Mouse (Mus musculus) adrenal gland, postnatal 4 days (tissue): Measurements from ENCODE around the gene Ccar1. TPM values are rescaled to one million over a fixed set of nuclear protein-coding genes. Genes with fewer than 3 reads are reported as not detected.
"Not testable (repeated sequence)": the region's sequence is repeated elsewhere in the genome, so short reads cannot be mapped to it uniquely, and the experiment has no call there.

Experiments used
- DNase-seq, 2 experiments: peaks; one replicate each; pipeline ENCODE4 v3.0.0; 2021 to 2022; ENCODE audit warnings: low spot score in 2 of 2, mixed read lengths in 2 of 2
- total RNA-seq, 2 experiments: library from RNA; stranded (reverse); gene quantifications; 2 replicates each; pipeline ENCODE4 v1.2.3; 2021

Ccar1 gene
- total RNA-seq, 2 experiments from 2014 or later = 89.8 to 93.2 TPM

DNA sequence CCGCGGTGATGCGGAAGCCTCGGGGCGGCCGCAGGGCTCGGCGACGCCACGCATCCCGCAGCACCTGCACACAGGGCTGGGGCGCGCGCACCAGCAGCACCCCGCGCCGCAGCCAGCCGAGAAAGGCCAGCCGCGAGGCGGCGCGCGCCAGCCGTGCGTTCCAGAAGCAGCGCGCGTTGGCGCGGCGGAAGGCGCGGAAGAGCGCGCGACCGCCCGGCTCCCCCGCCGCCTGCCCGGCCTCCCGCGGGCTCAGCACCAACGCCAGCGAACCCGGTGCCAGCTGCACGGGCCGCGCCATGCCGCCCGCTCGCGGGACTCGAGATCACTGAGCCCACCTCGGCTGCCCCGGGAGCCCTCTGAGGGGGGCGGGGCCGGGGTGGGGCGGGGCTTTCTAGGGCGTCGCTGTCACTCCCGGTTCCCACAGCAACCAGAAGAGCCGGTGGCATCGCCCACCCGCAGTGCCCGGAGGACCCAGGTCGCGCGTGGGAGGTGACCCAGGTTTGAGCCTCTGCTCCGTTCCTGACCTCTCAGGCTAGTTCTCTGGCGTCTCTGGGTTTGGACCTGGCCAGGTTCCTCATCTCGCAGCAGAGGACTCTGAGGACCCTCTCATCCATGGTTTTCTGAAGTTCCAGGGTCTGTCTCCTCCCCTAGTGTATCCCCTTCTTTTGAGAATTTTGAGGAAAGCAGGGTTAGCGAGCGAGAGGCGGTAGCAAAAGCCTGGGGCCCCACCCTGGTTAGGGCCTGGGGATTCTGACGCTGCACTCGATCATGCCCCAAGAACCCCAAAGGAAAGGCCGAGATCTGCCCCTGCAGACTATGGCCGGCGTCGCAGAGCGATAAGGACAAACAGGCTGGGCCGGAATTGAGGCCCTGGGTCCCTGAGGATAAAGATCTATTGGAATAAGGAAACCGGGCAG, 66.1 kb downstream of the Ccar1 start, which contains the start of gene Stox1:
Stox1 (minus strand) TSS at position 358 of the 917 bp plus-strand sequence.
- peak; percentile 11 to 30 for DNase-seq

DNA sequence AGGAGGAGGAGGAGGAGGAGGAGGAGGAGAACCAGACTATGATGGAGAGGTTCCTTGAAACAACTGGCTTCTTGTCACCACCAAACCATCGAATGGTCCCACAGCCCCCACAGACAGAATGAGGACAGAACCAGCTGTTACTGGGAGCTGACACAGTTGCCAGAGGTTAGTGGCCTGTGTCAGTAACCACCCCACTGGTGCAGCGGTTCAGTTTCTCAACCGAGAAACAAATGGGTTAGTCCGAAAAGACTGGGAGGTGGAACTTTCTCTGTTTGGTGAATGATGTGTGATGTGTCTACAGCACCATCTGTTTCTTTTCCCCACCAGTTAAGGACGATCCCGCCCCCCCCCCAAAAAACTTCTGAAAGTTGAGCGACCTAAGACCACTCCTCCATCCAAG, 67.2 kb downstream of the Ccar1 start:
- DNase-seq = no peak

DNA sequence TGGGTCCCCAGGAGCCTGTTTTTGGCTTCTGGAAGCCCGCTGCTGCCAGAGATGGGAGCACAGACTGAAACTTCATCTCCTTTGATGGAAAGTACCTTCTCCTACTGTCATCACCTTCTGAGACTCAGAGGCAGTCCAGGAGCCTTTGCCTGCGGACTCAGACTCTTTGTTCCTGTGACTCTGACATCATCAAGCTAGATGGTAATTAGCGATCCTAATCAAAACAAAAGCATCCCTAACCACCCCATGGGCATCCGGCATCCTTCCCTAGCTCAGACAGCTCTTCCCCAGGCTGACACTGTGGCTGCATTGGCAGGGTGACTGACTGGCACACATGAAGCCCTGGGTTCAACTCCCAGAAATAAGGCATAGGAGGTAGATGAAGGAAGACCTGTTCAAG, 69.4 kb downstream of the Ccar1 start:
- no peak for DNase-seq

DNA sequence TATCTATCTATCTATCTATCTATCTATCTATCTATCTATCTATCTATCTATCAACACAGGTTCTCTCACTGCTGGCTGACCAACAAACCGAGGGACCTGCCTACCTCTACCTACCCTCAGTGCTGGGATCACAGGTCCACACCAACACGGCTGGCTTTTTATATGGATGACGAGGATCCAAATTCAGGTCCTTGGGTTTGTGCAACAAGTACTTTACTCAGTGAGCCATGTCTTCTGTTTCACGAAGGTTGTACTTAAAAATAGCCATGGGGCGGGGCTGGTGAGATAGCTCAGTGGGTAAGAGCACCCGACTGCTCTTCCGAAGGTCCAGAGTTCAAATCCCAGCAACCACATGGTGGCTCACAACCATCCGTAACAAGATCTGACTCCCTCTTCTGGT, 71.5 kb downstream of the Ccar1 start:
- DNase-seq = not testable (repeated sequence)

DNA sequence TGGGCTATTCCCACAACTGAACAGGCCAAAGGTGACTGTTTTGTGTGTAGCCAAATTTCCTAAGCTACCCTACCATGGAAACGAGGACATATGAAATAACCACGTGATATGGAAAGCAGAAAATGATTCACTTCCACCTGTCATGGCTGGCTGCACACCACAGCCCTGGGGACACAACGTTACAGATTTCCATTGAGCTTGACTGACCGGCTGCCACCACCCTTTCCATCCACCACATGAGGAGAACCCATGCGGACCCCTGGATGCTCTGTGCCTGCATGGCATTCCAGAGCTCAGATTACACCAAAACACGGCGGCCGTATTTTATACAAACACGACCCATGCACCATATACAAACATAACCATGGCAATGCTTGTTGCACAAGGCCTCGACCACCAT, 78.6 kb downstream of the Ccar1 start:
- no peak for DNase-seq

DNA sequence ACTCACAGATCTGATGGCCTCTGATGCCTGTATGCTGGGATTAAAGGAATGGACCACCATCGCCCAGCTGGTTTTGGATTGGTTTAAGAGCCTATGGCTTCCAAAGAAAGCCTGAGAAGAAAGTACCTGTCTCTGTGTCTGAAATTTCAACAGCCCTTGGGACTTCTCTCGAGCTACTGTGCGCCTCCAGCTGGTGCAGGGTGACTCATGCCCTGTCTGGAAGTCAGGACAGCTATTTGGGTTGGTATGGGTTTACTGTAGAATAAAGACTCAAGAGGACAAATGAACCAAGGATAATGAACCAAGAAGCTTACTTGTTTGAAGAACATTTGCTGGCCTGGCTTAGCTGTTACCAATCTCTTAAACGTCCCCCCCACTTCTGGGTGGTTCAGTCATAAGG, 88.5 kb downstream of the Ccar1 start:
- no peak for DNase-seq

DNA sequence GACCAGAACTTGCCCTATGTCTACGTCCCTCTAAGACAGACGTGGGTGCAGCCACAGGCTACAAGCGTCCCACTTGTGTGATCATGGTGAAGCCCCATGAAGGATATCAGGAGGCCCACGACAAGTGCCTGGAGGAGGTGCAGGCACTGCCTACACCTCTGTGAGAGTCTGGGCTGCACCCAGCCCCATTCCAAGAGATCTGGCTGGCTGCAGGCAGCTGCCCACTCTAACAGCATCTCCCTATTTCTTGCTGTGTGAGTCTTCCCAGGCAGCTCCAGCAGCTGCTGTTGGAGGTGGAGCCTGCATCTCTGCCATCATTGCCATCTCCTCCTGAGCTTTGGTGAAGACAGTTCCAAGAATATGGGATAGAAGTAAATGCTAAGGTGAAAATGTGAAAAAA, 89.7 kb downstream of the Ccar1 start:
- no peak for DNase-seq

Other genes with a start within 250 kb of the Ccar1 start
- 10 to 100 TPM; 39.2 to 42.1 TPM for gene Kif1bp, start 213.8 kb downstream of the Ccar1 start, total RNA-seq
- gene Ddx21, start 190.0 kb downstream of the Ccar1 start, total RNA-seq = 10 to 100 TPM; 57.3 to 62.6 TPM
- 100 to 1,000 TPM; 141 to 143 TPM for gene Ddx50, start 141.1 kb downstream of the Ccar1 start, total RNA-seq
- gene Stox1, start 66.2 kb downstream of the Ccar1 start, total RNA-seq = 1 to 10 TPM; 1.2 to 1.9 TPM
- gene Tet1, start 116.7 kb upstream of the Ccar1 start, total RNA-seq = 10 to 100 TPM; 19.1 to 19.6 TPM
- gene Slc25a16, start 128.3 kb upstream of the Ccar1 start, total RNA-seq = 10 to 100 TPM; 34.3 to 36.6 TPM
- 10 to 100 TPM in 1 of 2 experiments, 1 to 10 TPM in 1; 9.5 to 11.8 TPM for gene Dna2, start 154.7 kb upstream of the Ccar1 start, total RNA-seq
- gene Rufy2, start 187.9 kb upstream of the Ccar1 start, total RNA-seq = 10 to 100 TPM; 26.0 to 32.5 TPM
- gene Hnrnph3, start 231.9 kb upstream of the Ccar1 start, total RNA-seq = 10 to 100 TPM; 64.9 to 75.4 TPM
- 1 to 10 TPM; 4.9 to 8.0 TPM for gene Pbld2, start 232.0 kb upstream of the Ccar1 start, total RNA-seq